Mouse (Mus musculus) hindbrain, postnatal 0 days (tissue): ENCODE data around the gene Sft2d2. TPM values are rescaled to one million over a fixed set of nuclear protein-coding genes. Genes with fewer than 3 reads are reported as not detected.

Experiments
- ATAC-seq: fragments of 200-750 bp; cut with Nextera tagmentation; 2 replicates; pipeline ENCODE4 v1.8.0; 2017; ENCODE audit warnings: mild to moderate bottlenecking, moderate TSS enrichment, moderate library complexity
- DNase-seq: peaks from one replicate; pipeline ENCODE4 v3.0.0-alpha.2; 2015; ENCODE audit warnings: low spot score
- H3K27ac ChIP-seq: fragments of 300-500 bp; sonication (generic); 2 replicates; pipeline ENCODE4 v1.5.1; 2014; ENCODE audit warnings: mild to moderate bottlenecking
- H3K27me3 ChIP-seq: fragments of 300-500 bp; sonication (generic); 2 replicates; pipeline ENCODE4 v1.6.1; 2014; ENCODE audit warnings: low read length, mixed read lengths; ENCODE audit not compliant: insufficient read depth
- H3K36me3 ChIP-seq: fragments of 300-500 bp; sonication (generic); 2 replicates; pipeline ENCODE4 v1.6.1; 2014; ENCODE audit warnings: low read length, mixed read lengths; ENCODE audit not compliant: insufficient read depth
- H3K4me1 ChIP-seq: fragments of 300-500 bp; sonication (generic); 2 replicates; pipeline ENCODE4 v1.6.1; 2014; ENCODE audit warnings: antibody characterized with exemption, low read length, mixed read lengths; ENCODE audit not compliant: insufficient read depth
- H3K4me2 ChIP-seq: fragments of 300-500 bp; sonication (generic); 2 replicates; pipeline ENCODE4 v1.6.1; 2014; ENCODE audit warnings: low read depth, mild to moderate bottlenecking, low read length, moderate library complexity, mixed read lengths
- H3K4me3 ChIP-seq: fragments of 300-500 bp; sonication (generic); 2 replicates; pipeline ENCODE4 v1.5.1; 2014; ENCODE audit warnings: low read length
- H3K9ac ChIP-seq: fragments of 300-500 bp; sonication (generic); replicated peaks from 2 replicates; pipeline ENCODE4 v1.6.1; 2014; ENCODE audit warnings: mild to moderate bottlenecking, low read length, moderate library complexity, mixed read lengths
- H3K9me3 ChIP-seq: fragments of 300-500 bp; sonication (generic); 2 replicates; pipeline ENCODE4 v1.6.1; 2016; ENCODE audit warnings: low read length, mixed read lengths
- CTCF ChIP-seq: IDR thresholded peaks from 2 replicates; pipeline ENCODE4 v1.5.1; 2016; ENCODE audit warnings: antibody characterized with exemption, control low read depth, low read depth
- WGBS: fragments of 180-500 bp; shearing (Covaris S2); extraction: QIAGEN DNeasy Blood & Tissue Kit; methylation state at CpG from one replicate; pipeline ENCODE4 v1.1.7; 2014; 5-methylcytosine and 5-hydroxymethylcytosine counted together
- polyA plus RNA-seq: library from polyadenylated mRNA; unstranded; fragments of >200 nt; fragmentation: Nextera tagmentation; extraction: Ambion mirVana; gene quantifications from 2 replicates; pipeline ENCODE4 v1.2.1, GENCODE M21; 2015
- total RNA-seq: library from RNA; depleted of rRNA; stranded (reverse); fragments of >200 nt; gene quantifications from 2 replicates; pipeline ENCODE4 v1.2.3, GENCODE M21; 2014

Gene Sft2d2
- total and polyA plus RNA-seq, 2 experiments from 2014 or later, result 6.5 to 17.0 TPM

DNA sequence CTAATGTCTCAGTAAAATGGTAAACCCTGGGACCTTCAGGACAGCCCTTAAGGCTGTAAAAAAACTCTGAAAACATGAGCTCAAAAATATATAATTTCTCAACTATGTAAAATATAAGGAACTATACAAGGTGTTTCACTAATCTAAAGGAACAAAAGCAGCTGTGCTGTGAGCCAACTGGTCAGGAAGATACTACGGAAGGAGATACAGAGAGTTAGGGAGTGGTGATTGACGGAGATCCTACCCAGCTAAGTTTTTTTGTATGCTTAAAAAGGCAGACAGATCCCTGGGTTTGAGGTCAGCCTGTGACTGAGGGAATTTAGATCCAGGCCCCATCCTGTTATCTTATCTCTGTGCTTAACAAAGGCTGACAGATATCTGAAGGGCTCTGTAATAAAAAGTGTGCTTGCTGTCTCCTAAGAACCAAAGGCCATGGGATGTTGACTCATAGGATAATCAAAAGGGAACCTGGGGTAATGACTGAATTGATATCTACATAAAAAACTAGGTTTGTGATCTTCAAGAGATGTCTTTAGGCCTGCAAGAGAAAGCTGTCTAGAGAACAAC, 22.9 kb upstream of the Sft2d2 start:
- Histone ChIP-seq H3K27ac (no peak overlapping the region), H3K36me3 (peaks cover 45% of the 10 kb centered on the region; the same call in 1 of the 2 replicates), H3K9me3 (no peaks in the 10 kb centered on the region), H3K4me2 (no peak overlapping the region), H3K4me3 (no peak overlapping the region), H3K4me1 (no peaks in the 10 kb centered on the region), H3K27me3 (no peaks in the 10 kb centered on the region), H3K9ac (no peak overlapping the region)
- ATAC-seq (no peak), DNase-seq (no peak)
- WGBS, result 94% methylated on average over 2 of the region's 2 CpGs
- TF ChIP-seq CTCF, result no peak

DNA sequence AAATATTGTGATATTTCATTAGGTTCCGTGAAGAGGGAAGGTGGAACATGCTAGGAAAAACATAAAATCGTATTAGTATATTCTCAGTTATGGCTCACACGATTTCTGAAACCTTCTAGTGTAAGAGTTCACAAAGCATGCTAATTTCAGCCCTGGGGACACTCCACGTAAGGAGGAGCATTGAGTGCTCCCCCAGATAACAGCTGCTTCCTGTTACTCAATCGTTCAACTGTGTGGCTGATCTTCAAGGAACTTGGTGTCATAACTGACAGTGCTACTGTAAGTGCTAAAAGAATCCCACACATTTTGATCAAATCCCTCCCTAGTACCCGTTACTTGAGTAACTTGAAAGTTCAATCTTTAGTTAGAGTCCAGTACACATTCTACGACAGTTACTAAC, 21.6 kb upstream of the Sft2d2 start:
- Histone ChIP-seq H3K4me1 (no peaks in the 10 kb centered on the region), H3K4me3 (no peak overlapping the region), H3K9me3 (no peaks in the 10 kb centered on the region), H3K4me2 (no peak overlapping the region), H3K9ac (no peak overlapping the region), H3K36me3 (peaks cover 41% of the 10 kb centered on the region; the same call in 1 of the 2 replicates), H3K27me3 (no peaks in the 10 kb centered on the region), H3K27ac (no peak overlapping the region)
- DNase-seq (no peak), ATAC-seq (no peak)
- 82% methylated on average over 7 of the region's 7 CpGs for whole genome bisulfite sequencing
- no peak for TF ChIP-seq CTCF

DNA sequence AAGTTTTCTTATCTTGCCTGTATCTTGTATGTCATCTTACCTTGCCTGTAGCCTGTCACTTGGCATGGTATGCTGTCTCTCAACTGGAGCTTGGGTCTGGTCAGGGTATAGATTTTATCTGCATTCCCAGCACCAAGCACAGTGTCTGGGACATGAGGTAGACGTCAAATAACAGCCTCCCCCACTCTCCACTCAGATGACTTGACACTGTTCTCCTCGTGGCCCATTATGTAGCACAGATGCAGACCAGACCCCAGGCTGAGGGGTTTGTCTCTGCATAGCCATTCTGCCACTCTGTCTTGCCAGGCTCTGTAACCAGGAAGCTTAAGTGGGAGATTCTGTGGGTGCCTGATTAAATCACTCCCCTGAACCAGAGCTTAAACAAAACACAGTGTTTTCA, 11.4 kb upstream of the Sft2d2 start:
- WGBS, result 45% methylated on average over 2 of the region's 2 CpGs
- no peak overlapping the region for H3K4me3 ChIP-seq
- H3K27me3 ChIP-seq, result no peaks in the 10 kb centered on the region
- H3K9me3 ChIP-seq, result no peaks in the 10 kb centered on the region
- H3K9ac ChIP-seq, result no peak overlapping the region
- H3K36me3 ChIP-seq, result no peaks in the 10 kb centered on the region
- no peak overlapping the region for H3K4me2 ChIP-seq
- H3K4me1 ChIP-seq, result no peaks in the 10 kb centered on the region
- no peak overlapping the region for H3K27ac ChIP-seq
- no peak for ATAC-seq
- TF ChIP-seq CTCF, result no peak
- no peak for DNase-seq

DNA sequence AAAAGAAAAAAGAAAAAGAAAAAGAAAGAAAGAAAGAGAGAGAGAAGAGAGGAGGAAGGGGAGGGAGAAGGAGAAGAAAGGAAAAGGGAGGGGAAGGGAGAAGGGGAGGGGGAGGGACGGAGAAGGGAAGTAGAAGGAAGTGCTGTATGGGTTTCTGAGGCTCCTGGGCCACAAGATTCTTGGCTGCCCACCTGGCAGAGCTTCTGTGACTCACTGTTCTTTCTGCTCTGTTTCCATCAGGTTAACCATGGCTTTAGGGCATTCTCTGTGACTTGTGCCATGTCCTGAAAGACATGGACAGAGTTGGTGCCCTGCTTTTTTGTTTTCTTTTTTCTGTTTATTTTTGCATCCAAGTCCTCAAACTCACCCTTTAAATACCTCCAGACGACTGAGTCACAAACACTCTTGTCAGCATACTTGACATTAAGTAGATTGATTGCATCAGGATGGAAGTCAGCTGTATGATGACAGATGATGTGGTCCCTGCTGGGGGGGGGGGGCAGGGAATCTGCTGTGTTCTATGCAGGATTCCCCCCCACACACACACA, 9.3 kb upstream of the Sft2d2 start:
- no peaks in the 10 kb centered on the region for H3K36me3 ChIP-seq
- H3K4me1 ChIP-seq, result no peaks in the 10 kb centered on the region
- H3K27me3 ChIP-seq, result no peaks in the 10 kb centered on the region
- 48% methylated on average over 2 of the region's 2 CpGs for WGBS
- H3K9me3 ChIP-seq, result no peaks in the 10 kb centered on the region
- TF ChIP-seq CTCF, result no peak
- no peak for ATAC-seq
- no peak overlapping the region for H3K4me3 ChIP-seq
- H3K9ac ChIP-seq, result no peak overlapping the region
- H3K4me2 ChIP-seq, result no peak overlapping the region
- H3K27ac ChIP-seq, result no peak overlapping the region
- DNase-seq, result no peak

DNA sequence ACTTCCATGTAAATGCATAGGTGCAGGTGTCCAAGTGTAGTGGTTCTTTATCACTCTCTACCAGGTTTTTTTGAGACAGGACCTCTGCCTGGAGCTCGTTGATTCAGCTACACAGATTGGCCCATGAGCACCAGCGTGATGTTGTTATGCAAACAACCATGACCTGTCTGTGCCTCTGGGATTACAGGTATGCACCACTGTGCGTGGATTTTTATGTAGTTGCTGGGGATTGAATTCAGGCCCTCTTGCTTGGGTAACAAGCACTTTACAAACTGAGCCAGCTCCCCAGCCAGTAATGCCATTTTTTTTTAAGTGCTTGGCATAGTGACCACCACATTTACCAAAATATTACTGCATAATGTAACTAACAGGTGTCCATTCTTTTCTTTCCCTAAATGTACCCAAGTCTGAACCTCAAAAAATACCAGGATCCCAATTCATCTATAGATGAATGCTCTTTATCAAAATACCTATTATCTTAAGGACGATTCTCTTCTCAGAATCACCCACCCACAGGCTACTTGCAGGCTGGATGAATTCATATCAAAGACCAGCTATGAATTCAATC, 7.3 kb upstream of the Sft2d2 start:
- Histone ChIP-seq H3K9me3 (no peaks in the 10 kb centered on the region), H3K4me1 (no peaks in the 10 kb centered on the region), H3K4me2 (no peak overlapping the region), H3K36me3 (no peaks in the 10 kb centered on the region), H3K9ac (no peak overlapping the region), H3K27me3 (no peaks in the 10 kb centered on the region), H3K4me3 (no peak overlapping the region), H3K27ac (no peak overlapping the region)
- ATAC-seq (no peak), DNase-seq (no peak)
- no peak for TF ChIP-seq CTCF
- WGBS, result 84% methylated on average over 4 of the region's 4 CpGs

DNA sequence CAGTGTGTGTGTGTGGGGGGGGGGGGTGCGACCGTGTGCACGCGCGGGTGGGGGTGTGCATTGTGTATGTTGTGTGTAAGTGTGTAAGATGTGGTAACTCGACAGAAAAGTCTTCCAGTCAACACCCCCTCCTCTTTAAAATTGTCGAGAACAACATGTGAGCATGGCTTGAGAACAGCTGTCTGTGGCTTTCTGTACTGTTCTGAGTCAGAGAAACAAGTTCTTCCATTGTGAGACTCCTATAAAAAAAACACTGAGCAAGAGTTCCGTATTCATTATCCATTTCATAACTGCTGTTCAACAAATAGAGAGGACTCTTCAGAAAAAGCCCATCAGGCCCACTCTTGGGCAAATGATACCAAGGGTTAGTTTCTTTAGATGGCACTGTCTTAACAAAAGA, 6.5 kb upstream of the Sft2d2 start:
- ATAC-seq, result no peak

DNA sequence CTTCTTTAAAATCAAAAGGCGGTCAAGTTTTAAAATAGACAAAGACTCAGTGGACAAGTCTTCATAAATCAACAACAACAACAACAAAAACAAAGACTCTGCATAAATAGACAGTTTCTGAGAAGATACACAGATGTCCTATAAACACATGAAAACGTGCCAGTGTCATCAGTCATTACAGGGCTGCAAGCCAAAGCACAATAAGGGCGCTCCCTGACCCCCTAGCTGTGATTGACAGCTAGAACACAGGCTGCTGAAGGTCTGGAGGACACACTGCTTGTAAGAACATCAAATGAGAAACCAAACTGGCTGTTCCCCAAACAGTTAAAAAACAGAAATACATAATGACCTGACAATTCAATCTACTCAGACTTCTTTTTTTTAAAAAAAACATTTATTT, 5.4 kb upstream of the Sft2d2 start:
- no peak for ATAC-seq
- WGBS, result 59% methylated on average over 3 of the region's 3 CpGs
- no peak for TF ChIP-seq CTCF

More for the DNA sequence above, 6.5 kb upstream of the Sft2d2 start:
- WGBS, result 83% methylated on average over 8 of the region's 8 CpGs
- no peak overlapping the region for H3K4me2 ChIP-seq
- no peaks in the 10 kb centered on the region for H3K9me3 ChIP-seq
- H3K27ac ChIP-seq, result no peak overlapping the region
- no peak for TF ChIP-seq CTCF
- no peaks in the 10 kb centered on the region for H3K27me3 ChIP-seq
- H3K4me3 ChIP-seq, result no peak overlapping the region
- no peak for DNase-seq
- H3K36me3 ChIP-seq, result no peaks in the 10 kb centered on the region
- no peaks in the 10 kb centered on the region for H3K4me1 ChIP-seq
- no peak overlapping the region for H3K9ac ChIP-seq

More for the DNA sequence above, 5.4 kb upstream of the Sft2d2 start:
- DNase-seq, result no peak
- Histone ChIP-seq H3K27ac (no peak overlapping the region), H3K36me3 (no peaks in the 10 kb centered on the region), H3K4me1 (peaks cover 5% of the 10 kb centered on the region; the same call in 1 of the 2 replicates), H3K9ac (no peak overlapping the region), H3K4me2 (no peak overlapping the region), H3K9me3 (no peaks in the 10 kb centered on the region), H3K4me3 (no peak overlapping the region), H3K27me3 (no peaks in the 10 kb centered on the region)
